Mouse (Mus musculus) midbrain, embryonic 16.5 days (tissue): ENCODE data around the gene Pianp. TPM values are rescaled to one million over a fixed set of nuclear protein-coding genes. Genes with fewer than 3 reads are reported as not detected.

Source experiments
- ATAC-seq: fragments of 200-750 bp; cut with Nextera tagmentation; 2 replicates; pipeline ENCODE4 v1.8.0; 2017; ENCODE audit warnings: moderate TSS enrichment
- H3K27ac ChIP-seq: fragments of 300-500 bp; sonication (generic); 2 replicates; pipeline ENCODE4 v1.5.1; 2014; ENCODE audit warnings: mild to moderate bottlenecking, low read length, mixed read lengths
- H3K27me3 ChIP-seq: fragments of 300-500 bp; sonication (generic); 2 replicates; pipeline ENCODE4 v1.6.1; 2014; ENCODE audit warnings: low read depth, low read length, mixed read lengths; ENCODE audit not compliant: control insufficient read depth, insufficient read depth
- H3K36me3 ChIP-seq: fragments of 300-500 bp; sonication (generic); 2 replicates; pipeline ENCODE4 v1.6.1; 2014; ENCODE audit warnings: mild to moderate bottlenecking, low read length, moderate library complexity, mixed read lengths; ENCODE audit not compliant: control insufficient read depth, insufficient read depth
- H3K4me1 ChIP-seq: fragments of 300-500 bp; sonication (generic); 2 replicates; pipeline ENCODE4 v1.6.1; 2014; ENCODE audit warnings: mild to moderate bottlenecking, low read length, mixed read lengths; ENCODE audit not compliant: control insufficient read depth, insufficient read depth
- H3K4me2 ChIP-seq: fragments of 300-500 bp; sonication (generic); 2 replicates; pipeline ENCODE4 v1.6.1; 2014; ENCODE audit warnings: mild to moderate bottlenecking, low read length, mixed read lengths
- H3K4me3 ChIP-seq: fragments of 300-500 bp; sonication (generic); 2 replicates; pipeline ENCODE4 v1.5.1; 2014; ENCODE audit warnings: low read depth, mild to moderate bottlenecking, low read length, moderate library complexity, mixed read lengths
- H3K9ac ChIP-seq: fragments of 300-500 bp; sonication (generic); 2 replicates; pipeline ENCODE4 v1.6.1; 2014; ENCODE audit warnings: low read depth, low read length, mixed read lengths
- H3K9me3 ChIP-seq: fragments of 300-500 bp; sonication (generic); replicated peaks from 2 replicates; pipeline ENCODE4 v1.6.1; 2014; ENCODE audit warnings: mild to moderate bottlenecking, low read length, mixed read lengths; ENCODE audit not compliant: control insufficient read depth, poor library complexity, severe bottlenecking
- WGBS: fragments of 180-500 bp; shearing (Covaris S2); extraction: QIAGEN DNeasy Blood & Tissue Kit; methylation state at CpG from one replicate; pipeline ENCODE4 v1.1.7; 2014; 5-methylcytosine and 5-hydroxymethylcytosine counted together
- polyA plus RNA-seq: library from polyadenylated mRNA; unstranded; fragments of >200 nt; fragmentation: Nextera tagmentation; extraction: Ambion mirVana; gene quantifications from 2 replicates; pipeline ENCODE4 v1.2.1, GENCODE M21; 2015

The Pianp gene
- polyA plus RNA-seq, 1 experiment from 2014 or later = 87.1 TPM

DNA sequence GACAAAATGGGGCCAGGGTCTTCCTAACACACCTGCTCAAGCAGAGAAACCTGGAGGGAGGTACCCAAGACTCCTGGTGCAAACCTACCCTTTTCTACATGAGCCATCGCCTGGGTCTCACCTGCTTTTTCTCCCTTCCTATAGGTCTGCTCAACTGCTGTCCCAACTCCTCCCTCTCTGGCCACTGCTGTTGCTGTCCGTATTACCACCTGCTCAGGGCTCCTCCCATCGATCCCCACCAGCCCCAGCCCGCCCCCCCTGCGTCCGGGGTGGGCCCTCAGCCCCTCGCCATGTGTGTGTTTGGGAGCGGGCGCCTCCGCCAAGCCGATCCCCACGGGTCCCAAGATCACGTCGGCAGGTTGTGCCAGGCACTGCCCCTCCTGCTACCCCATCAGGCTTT lies 2.6 kb downstream of the Pianp start:
- Histone ChIP-seq H3K36me3 (peaks cover 2% of the 10 kb centered on the region), H3K27ac (no peak overlapping the region), H3K9ac (peak overlapping the region; percentile 18), H3K9me3 (no peaks in the 10 kb centered on the region), H3K4me2 (peak overlapping the region; percentile 65), H3K4me1 (peaks cover 19% of the 10 kb centered on the region), H3K4me3 (no peak overlapping the region), H3K27me3 (peaks cover 6% of the 10 kb centered on the region)
- 33% methylated on average over 14 of the region's 14 CpGs for WGBS
- ATAC-seq = no peak

DNA sequence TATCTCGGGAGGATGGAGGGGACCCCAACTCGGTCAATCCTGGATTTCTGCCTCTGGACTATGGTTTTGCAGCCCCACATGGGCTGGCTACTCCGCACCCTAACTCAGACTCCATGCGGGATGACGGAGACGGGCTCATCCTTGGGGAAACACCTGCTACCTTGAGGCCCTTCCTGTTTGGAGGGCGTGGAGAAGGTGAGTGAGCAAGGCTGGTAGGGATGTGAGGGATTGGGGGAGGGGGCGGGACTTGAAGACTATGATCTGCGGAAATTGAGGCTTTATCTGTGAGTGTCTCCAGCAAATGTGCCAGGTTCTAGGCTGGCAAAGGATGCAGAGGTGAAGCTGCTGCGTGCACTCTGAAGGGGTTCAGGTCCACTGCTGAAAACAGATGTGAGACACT lies 3.1 kb downstream of the Pianp start:
- H3K4me1 ChIP-seq = peaks cover 19% of the 10 kb centered on the region
- no peak overlapping the region for H3K4me2 ChIP-seq
- H3K36me3 ChIP-seq = peaks cover 2% of the 10 kb centered on the region
- peak overlapping the region; percentile 18; the same call in 1 of the 2 replicates for H3K9ac ChIP-seq
- WGBS = 40% methylated on average over 10 of the region's 10 CpGs
- H3K27me3 ChIP-seq = peaks cover 6% of the 10 kb centered on the region
- H3K27ac ChIP-seq = no peak overlapping the region
- no peak overlapping the region for H3K4me3 ChIP-seq
- no peak for ATAC-seq
- no peaks in the 10 kb centered on the region for H3K9me3 ChIP-seq

DNA sequence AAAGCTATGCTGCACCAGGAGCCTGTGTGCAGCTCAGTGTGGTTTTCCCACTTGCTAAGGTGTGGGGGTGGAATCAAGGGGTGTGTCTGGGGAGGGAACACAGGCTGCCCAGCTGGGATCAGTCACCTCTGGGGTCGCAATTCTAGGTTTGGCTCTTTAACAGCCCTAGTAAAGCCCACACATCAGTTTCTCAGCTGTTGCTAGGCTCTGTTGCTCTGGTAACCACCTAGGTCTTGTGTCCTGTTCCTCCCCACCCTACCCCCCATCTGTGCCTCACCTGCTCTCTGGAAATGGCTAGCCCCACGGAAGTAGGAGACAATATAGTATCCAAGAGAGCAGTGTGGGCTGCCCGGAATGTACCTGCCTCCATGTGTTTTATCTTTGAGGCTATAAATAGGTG lies 7.2 kb downstream of the Pianp start:
- H3K36me3 ChIP-seq = peaks cover 2% of the 10 kb centered on the region
- WGBS = 46% methylated on average over 3 of the region's 3 CpGs

DNA sequence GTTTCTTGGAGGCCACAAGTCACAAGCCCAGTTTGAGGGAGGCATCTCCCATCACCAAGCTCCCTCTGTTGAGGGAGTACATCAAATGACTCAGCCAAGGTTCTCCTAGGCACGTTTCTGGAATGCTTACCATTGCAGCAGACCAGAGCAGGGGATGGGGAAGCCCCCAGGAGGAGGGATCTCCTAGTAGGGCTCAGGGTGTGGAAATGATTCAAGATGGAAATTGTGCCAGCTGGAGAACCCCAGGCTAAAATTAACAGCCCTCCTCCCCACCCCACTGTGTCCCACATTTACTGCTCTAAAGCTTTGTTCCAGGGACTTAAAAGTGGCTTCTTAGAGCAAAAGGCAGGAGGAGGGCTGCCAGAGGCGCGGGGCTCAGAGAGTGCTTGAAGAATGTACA lies 8.6 kb downstream of the Pianp start:
- 55% methylated on average over 3 of the region's 3 CpGs for WGBS
- no peak overlapping the region; the same call in 1 of the 2 replicates for H3K9ac ChIP-seq
- no peak overlapping the region for H3K4me2 ChIP-seq
- ATAC-seq = no peak
- H3K27ac ChIP-seq = no peak overlapping the region
- H3K4me1 ChIP-seq = peaks cover 7% of the 10 kb centered on the region
- H3K4me3 ChIP-seq = no peak overlapping the region
- no peaks in the 10 kb centered on the region; the same call in 1 of the 2 replicates for H3K27me3 ChIP-seq
- no peaks in the 10 kb centered on the region for H3K9me3 ChIP-seq
- no peaks in the 10 kb centered on the region; the same call in 1 of the 2 replicates for H3K36me3 ChIP-seq

More for the DNA sequence above, 7.2 kb downstream of the Pianp start:
- Histone ChIP-seq H3K4me3 (no peak overlapping the region), H3K4me2 (no peak overlapping the region), H3K4me1 (peaks cover 11% of the 10 kb centered on the region), H3K9me3 (no peaks in the 10 kb centered on the region), H3K27me3 (peaks cover 6% of the 10 kb centered on the region), H3K27ac (no peak overlapping the region), H3K9ac (no peak overlapping the region)
- ATAC-seq = no peak

DNA sequence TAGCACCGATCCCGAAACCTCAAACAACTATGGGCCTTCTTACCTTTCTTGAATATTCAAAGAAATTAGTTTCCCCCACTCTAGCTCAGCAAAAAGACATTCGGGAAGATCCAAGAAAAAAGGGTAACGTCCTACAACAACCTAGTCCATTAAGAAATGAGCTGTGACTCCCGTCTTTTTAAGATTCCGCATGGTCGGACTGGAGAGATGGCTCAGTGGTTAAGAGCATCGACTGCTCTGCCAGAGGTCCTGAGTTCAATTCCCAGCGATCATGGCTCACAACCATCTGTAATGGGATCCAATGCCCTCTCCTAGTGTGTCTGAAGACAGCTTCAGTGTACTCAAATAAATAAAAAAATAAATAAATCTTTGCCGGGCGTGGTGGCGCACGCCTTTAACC lies 11.6 kb downstream of the Pianp start:
- Histone ChIP-seq H3K27me3 (no peaks in the 10 kb centered on the region), H3K27ac (peak overlapping the region; percentile 99), H3K4me2 (peak overlapping the region; percentile 59), H3K4me3 (peak overlapping the region; percentile 78), H3K36me3 (0 out of 2 replicates have a peak, but pooled peaks cover 4% of the 10 kb centered on the region), H3K9ac (peak overlapping the region; percentile 64), H3K9me3 (no peaks in the 10 kb centered on the region), H3K4me1 (peaks cover 32% of the 10 kb centered on the region)
- ATAC-seq = peak; percentile 4
- 49% methylated on average over 13 of the region's 13 CpGs for WGBS

DNA sequence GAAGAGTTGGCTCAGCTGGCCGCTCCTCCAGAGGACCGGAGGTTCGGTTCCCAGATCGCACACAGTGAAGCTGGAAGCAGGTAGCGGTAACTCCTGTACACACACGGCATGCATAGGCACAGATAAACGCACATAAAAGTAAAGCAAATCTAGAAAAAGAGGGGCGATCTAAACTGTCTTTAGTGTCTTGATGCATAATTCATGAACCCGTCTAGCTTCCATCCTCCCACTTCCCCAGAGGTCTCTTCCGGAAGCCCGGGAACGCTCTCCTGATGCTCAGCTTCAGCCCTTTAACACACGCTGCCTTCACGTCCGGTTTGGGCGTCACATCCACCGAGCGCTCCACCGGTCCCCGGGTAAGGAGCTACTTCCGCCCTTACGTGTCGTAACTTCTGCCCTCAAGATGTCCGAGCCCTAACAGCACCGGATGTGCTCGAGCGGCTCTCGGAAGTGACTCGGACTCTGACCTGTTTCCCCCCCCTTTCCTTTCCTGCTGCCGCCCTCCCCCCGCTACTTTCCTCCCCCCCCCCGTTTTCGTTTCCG lies 12.2 kb downstream of the Pianp start:
- no peaks in the 10 kb centered on the region for H3K27me3 ChIP-seq
- under 1% methylated on average over 29 of the region's 34 CpGs for whole genome bisulfite sequencing
- 0 out of 2 replicates have a peak, but pooled peaks cover 4% of the 10 kb centered on the region for H3K36me3 ChIP-seq
- peak overlapping the region; percentile 99 for H3K27ac ChIP-seq
- H3K4me2 ChIP-seq = peak overlapping the region; percentile 59
- peak overlapping the region; percentile 78 for H3K4me3 ChIP-seq
- H3K9ac ChIP-seq = peak overlapping the region; percentile 92
- H3K9me3 ChIP-seq = no peaks in the 10 kb centered on the region
- peaks cover 32% of the 10 kb centered on the region for H3K4me1 ChIP-seq
- ATAC-seq = peak; percentile 98

DNA sequence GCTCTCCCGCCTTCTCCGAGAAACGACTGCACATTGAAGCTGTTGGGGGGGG lies 12.5 kb downstream of the Pianp start, which contains the start of gene Zfp384:
Gene Zfp384 (plus strand): TSS at position 17 of the 52 bp plus-strand sequence.
- no peaks in the 10 kb centered on the region for H3K9me3 ChIP-seq
- no peak for ATAC-seq
- peak within 1 kb of the TSS; percentile 78 for H3K4me3 ChIP-seq
- H3K4me1 ChIP-seq = peaks cover 32% of the 10 kb centered on the region
- 0 out of 2 replicates have a peak, but pooled peaks cover 4% of the 10 kb centered on the region for H3K36me3 ChIP-seq
- H3K27me3 ChIP-seq = no peaks in the 10 kb centered on the region
- WGBS = no CpG with 5 or more reads among the region's 3 CpGs
- H3K4me2 ChIP-seq = peak within 1 kb of the TSS; percentile 61
- H3K27ac ChIP-seq = peak within 1 kb of the TSS; percentile 99
- peak within 1 kb of the TSS; percentile 92 for H3K9ac ChIP-seq

DNA sequence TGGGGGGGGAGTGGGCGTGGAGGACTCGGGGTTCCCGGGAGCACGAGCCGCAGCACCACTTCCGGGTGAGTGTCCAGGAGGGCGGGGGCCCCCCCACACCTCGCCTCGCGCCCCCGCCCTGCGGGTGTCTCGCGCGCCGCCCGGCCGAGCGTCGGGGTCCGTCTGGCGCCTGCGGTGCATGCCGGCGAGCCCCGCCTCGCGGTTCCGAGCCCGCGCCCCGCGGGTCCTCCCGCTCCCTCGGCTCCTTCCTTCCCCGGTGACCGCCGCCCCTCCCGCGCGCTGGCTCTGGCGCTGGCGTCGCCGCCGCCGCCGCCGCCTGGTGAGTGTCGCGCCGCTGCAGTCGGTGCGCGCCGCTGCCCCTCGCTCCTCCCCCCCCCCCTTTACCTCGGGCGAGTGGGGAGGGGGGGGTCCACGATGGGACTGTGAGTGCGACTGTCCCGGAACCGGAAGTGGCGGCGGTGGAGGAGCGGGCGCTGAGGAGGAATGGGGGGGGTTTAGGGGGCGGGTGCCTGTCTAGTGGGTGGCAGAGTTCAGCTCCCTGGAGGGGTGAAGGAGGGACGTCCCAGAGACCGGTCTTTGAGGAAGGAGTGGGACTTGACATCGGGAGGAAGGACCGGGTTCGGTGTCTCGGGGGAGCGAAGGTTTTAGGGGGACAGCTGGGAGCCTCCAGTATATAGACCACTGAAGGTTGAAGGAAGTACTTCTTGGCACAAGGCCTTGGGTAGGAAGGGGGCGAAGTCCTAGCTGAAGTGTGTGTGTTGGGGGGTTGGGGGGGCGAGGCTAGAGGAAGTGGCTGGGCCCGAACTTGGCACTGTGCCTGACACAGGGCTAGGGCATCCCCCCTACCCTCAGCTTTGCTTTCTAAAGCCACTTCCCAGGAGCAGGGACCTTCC lies 12.9 kb downstream of the Pianp start:
- H3K9me3 ChIP-seq = no peaks in the 10 kb centered on the region
- 0 out of 2 replicates have a peak, but pooled peaks cover 7% of the 10 kb centered on the region for H3K36me3 ChIP-seq
- H3K4me2 ChIP-seq = peak overlapping the region; percentile 61
- WGBS = 2% methylated on average over 40 of the region's 78 CpGs
- ATAC-seq = peak; percentile 88
- peaks cover 34% of the 10 kb centered on the region for H3K4me1 ChIP-seq
- H3K27me3 ChIP-seq = no peaks in the 10 kb centered on the region
- H3K4me3 ChIP-seq = peak overlapping the region; percentile 78
- H3K9ac ChIP-seq = peak overlapping the region; percentile 92
- peak overlapping the region; percentile 99 for H3K27ac ChIP-seq

DNA sequence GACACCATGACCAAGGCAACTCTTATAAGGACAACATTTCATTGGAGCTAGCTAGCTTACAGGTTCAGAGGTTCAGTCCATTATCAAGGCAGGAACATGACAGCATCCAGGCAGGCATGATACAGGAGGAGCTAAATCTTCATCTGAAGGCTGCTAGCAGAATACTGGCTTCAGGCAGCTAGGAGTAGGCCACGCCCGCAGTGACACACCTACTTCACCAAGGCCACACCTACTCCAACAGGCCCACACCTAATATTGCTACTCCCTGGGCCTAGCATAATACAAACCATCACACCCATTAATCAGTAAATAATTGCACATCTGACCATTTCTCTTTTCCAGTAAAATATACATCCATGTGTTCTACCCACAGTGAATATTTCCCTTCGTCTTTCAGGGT lies 21.2 kb downstream of the Pianp start:
- ATAC-seq = no peak
- Histone ChIP-seq H3K4me2 (no peak overlapping the region), H3K27ac (no peak overlapping the region), H3K9ac (no peak overlapping the region), H3K9me3 (no peaks in the 10 kb centered on the region), H3K27me3 (no peaks in the 10 kb centered on the region), H3K4me3 (no peak overlapping the region), H3K36me3 (peaks cover 10% of the 10 kb centered on the region), H3K4me1 (peaks cover 3% of the 10 kb centered on the region; the same call in 1 of the 2 replicates)
- 96% methylated on average over 3 of the region's 3 CpGs for WGBS
